Mouse (Mus musculus) adrenal gland, postnatal 4 days (tissue): ENCODE results near the gene Lrrc58. TPM values are rescaled to one million over a fixed set of nuclear protein-coding genes. Genes with fewer than 3 reads are reported as not detected.

Experiments
- DNase-seq, 2 experiments: peaks; one replicate each; pipeline ENCODE4 v3.0.0; 2021 to 2022; ENCODE audit warnings: low spot score in 2 of 2, mixed read lengths in 2 of 2
- total RNA-seq, 2 experiments: library from RNA; stranded (reverse); gene quantifications; 2 replicates each; pipeline ENCODE4 v1.2.3; 2021

Gene Lrrc58
- total RNA-seq, 2 experiments from 2014 or later, result 180 to 183 TPM

DNA sequence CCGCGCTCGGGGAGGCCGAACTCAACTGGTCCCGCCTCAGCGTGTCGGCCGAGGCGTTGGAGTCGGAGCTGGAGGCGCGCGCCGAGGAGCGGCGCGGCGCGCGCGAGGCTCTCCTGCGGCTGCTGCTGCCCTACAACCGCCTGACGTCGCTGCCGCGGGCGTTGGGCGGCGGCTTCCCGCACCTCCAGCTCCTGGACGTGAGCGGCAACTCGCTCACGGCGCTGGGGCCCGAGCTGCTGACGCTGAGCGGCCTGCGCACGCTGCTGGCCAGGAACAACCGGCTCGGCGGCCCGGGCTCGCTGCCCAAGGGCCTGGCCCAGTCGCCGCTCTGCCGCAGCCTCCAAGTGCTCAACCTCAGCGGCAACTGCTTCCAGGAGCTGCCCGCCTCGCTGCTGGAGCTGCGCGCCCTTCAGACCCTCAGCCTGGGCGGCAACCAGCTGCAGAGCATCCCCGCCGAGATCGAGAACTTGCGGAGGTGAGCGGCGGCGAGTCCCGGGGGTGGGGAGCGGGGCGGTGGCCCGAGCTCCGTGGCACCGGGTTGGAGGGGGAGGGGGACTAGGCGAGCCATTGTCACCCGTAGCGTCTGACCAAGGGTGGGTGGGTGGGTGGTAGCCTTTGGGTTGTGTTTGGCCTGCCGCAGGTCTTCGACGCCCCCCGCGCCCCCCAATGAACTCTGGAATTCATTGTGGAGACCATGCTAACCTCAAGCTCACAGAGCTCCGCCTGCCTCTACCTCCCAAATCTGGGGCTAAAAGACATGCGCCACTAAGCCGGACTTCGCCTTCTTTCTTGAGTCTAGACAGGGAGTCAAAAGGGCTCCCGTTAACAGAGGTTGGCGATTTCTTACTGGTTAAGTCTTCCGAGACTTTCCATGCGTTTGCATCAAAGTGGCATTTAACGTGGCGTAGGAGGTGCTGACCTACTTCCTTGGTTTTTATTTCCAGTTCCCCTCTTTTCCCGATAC is 599 bp downstream of the Lrrc58 start:
- peak in 1 of 2 experiments; percentile 20 for DNase-seq

GRCm38 (mm10) chr16:37869470-37870231 is 1.5 kb downstream of the Lrrc58 start:
- DNase-seq, result no peak

GRCm38 (mm10) chr16:37871112-37871715 is 3.0 kb downstream of the Lrrc58 start:
- DNase-seq, result peak in 1 of 2 experiments; percentile 29

- no peak for DNase-seq
Observed at GRCm38 (mm10) chr16:37874501-37875235, 6.5 kb downstream of the Lrrc58 start.

DNA sequence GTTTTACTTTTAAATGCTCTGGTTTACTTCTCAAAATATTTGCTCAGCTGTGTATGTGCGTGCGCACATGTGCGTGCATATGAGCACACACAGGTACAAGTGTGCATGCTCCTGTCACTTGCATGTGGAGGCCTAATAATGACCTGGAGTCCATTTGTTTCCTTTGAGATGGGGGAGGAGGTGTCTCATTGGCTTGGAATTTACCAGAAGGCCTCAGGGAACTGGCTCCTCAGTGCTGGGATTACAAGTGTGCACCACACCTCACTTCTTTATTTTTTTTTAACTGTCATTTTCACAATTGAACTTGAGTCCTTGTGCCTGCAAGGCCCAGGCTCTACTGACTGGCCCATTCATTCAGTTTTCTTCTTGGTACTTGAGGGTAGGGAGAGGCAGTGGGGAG is 9.2 kb downstream of the Lrrc58 start:
- no peak for DNase-seq

- DNase-seq, result no peak
Observed at GRCm38 (mm10) chr16:37878951-37879505, 10.8 kb downstream of the Lrrc58 start.

DNA sequence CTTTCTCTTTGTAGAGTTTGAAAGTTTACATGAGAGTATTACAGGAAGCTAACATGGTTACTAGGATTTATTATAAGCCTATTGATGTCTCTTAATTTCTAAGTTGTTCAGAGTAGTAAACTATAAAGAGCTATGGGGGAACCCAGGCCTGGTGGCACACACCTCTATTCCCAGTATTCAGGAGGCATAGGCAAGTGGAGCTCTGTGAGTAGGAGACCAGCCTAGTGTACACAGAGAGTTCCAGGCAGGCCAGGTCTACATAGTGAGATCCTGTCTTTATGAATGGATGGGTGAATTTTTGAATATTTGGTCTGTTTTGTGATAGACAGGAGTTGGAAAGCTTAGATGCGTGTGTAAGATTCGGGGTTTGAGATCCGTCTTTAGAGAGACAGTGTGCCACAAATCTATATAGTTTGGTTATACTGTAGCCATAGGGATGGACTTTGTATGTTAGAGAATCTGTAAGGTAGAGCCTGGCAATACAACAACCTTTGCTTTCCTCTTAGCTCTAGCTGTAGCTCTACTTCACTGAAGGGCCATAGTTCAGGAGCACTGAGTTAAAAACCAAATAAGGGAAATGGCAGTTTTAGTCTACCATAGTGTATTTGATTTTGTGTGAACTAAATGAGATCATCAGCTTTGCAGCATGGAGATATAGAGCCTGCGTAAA is 11.7 kb downstream of the Lrrc58 start:
- DNase-seq, result no peak

GRCm38 (mm10) chr16:37881168-37881567 is 13.0 kb downstream of the Lrrc58 start:
- DNase-seq, result no peak

DNA sequence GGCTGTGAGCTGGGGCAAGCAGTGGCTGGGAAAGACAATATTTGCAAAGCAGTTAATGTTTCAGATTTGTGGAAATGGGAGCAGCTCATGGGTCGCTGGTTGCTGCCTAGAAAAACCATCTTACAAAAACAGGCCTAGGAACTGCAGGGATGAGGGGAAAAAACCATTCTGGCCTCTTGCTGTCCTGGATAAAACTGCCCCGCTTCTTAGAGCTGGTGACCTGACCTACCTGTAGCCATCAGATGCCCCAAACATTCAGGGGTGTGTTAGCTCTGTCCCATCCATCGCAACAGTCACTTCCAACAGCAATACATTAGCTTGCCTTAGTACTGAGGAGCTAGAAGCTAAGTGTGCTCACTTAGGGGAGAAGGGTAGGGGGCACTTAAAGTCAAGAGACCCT is 20.8 kb downstream of the Lrrc58 start:
- DNase-seq, result no peak

- no peak for DNase-seq
Observed at GRCm38 (mm10) chr16:37892667-37893066, 24.5 kb downstream of the Lrrc58 start.

DNA sequence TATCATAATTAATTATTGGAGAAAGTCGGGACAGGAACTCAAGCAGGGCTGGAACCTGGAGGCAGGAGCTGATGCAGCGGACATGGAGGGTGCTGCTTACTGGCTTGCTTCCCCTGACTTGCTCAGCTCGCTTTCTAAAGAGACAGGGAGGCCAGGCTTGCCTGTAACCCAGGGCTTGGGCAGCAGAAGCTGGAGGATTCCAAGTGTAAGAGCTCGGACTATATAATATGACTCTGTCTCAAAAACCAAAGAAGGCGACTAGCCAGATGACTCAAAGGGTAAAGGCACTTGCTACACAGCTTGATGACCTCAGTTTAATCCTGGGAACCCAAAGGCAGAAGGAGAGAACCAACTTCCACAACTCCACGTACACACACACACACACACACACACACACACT is 25.2 kb downstream of the Lrrc58 start:
- DNase-seq, result no peak

DNA sequence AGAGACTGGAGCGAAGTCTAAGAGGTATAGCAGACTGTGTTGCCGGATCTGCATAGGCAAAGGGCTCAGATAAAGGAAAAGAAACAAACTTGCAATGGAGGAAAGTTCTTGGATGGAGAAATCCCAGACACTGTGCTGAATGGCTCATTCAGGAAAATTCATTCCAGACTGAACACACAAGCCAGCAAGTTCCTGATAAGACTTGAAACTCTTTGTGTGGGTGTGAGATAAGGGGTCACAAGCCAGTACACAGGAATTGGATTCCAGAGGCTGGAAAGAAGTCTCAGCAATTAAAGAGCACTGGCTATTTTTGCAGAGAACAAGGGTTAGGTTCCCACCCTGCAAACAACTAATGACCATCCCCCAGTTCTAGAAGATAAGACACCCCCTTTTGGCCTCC is 25.8 kb downstream of the Lrrc58 start:
- no peak for DNase-seq

DNA sequence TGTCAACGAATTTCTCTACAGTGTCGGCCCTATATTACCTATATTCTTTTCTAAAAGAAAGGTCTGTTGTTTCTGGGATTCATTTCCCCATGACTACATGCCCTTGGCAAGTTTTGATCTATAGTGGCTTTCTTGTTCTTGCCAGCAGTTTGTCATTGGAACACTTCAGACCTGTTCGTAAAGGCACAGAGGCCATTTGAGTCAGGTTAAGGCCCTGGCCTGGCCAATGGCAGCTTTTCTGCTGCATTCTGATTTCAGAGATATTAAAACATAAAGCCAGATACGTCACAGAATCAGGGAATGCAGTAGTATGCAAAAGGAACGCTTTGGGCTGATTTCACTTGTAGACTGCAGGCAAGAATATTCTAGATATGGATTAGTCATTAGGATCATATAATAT is 30.6 kb downstream of the Lrrc58 start:
- no peak for DNase-seq

- DNase-seq, result no peak
Observed at GRCm38 (mm10) chr16:37899357-37899756, 31.2 kb downstream of the Lrrc58 start.

DNA sequence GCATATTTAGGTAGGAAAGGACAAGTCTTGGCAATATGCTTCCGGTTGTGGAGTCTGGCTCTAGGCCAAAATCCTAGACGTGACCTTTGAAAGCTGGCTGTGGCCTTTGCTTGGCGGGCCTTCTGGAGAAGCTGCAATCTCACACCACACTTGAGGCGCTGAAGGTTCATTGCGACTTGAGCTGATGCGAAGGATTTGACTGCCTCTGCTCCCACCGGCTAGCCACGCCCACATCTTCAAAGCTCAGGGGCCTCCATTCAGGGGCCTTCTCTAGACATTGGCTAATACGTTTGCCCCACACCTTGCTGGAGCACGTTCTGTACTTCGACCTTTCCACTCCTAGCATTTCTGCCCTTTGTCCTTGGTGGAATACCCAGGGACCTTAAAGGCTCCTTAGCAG is 33.1 kb downstream of the Lrrc58 start:
- DNase-seq, result no peak

DNA sequence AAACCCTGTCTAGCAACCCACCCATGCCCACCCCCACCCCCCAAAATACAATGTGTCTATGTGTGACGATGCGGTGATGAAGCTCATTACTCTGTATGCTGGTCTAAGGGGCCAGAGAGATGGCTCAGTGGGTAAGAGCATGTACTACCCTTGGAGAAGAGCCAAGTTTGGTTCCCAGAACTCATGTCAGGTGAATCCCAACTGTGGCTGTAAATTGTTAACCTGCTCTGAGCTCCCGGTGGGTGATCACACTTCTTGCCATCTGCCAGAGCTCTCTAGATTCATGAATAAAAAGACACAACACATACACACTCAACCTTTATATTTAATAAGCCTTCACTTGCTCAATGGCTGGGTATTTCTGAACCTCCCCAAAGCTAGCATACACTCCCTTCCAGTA is 38.3 kb downstream of the Lrrc58 start:
- no peak for DNase-seq

DNA sequence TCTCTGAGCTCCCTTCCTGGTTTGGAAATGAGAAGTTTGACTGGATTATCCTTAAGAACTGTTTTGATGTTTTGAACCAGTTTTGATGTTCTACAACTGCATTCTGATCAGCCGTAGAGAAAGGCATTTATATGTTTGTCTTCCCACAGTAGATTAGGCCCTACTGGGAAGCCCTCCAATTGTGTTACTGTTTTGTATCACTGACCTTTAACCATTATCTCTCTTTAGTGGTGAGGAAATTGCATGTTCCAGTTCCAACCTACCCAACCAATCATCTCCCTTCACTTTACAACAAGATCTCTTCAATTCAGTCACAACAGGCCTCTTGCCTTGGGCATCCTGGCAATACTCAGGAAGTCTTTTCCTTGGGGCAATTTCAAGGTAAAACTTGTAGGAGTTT is 42.9 kb downstream of the Lrrc58 start:
- no peak for DNase-seq

GRCm38 (mm10) chr16:37916138-37916817 is 48.1 kb downstream of the Lrrc58 start, which contains the start of gene Gpr156:
Gene Gpr156 (plus strand): TSS chr16:37916496.
- DNase-seq, result no peak

DNA sequence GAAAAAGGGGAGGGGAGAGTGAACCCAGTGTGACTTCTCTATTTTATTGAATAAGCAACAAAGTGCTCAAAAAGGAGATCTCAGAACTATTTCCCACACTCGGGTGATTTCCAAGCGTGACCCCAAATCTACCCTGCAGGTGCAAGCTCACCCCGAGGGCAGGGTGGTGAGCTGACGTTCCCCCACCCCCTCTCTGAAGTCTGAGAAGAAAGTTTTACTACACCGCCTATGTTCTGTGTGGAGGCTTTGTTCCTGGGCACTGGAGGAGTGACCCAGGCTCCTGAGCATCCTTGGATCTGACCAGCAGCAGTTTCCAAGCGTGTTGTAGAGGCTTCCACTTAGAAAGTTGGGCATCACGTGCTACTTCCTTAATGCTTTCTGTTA is 48.6 kb downstream of the Lrrc58 start:
- no peak for DNase-seq

GRCm38 (mm10) chr16:37919000-37919399 is 50.8 kb downstream of the Lrrc58 start:
- no peak for DNase-seq
